Mouse (Mus musculus) frontal cortex, adult 2 months (tissue): ENCODE results near the gene Stk32b. TPM values are rescaled to one million over a fixed set of nuclear protein-coding genes. Genes with fewer than 3 reads are reported as not detected.

Experiments used
- DNase-seq, 2 experiments: peaks; one replicate each; pipeline ENCODE4 v3.0.0; 2022; ENCODE audit warnings: low spot score in 1 of 2; ENCODE audit errors: extremely low spot score in 1 of 2
- polyA plus RNA-seq: library from polyadenylated mRNA; depleted of rRNA; stranded (reverse); fragments of >200 nt; gene quantifications from 2 replicates; pipeline ENCODE4 v1.2.3, GENCODE M21; 2012

Gene Stk32b
- polyA plus RNA-seq, 1 experiment: 1.8 TPM

- DNase-seq: peak in 1 of 2 experiments; percentile 1
Measured at GRCm38 (mm10) chr5:37535726-37536293, 181.2 kb downstream of the Stk32b start.

GRCm38 (mm10) chr5:37535227-37535626, 181.7 kb downstream of the Stk32b start:
- DNase-seq: no peak

DNA sequence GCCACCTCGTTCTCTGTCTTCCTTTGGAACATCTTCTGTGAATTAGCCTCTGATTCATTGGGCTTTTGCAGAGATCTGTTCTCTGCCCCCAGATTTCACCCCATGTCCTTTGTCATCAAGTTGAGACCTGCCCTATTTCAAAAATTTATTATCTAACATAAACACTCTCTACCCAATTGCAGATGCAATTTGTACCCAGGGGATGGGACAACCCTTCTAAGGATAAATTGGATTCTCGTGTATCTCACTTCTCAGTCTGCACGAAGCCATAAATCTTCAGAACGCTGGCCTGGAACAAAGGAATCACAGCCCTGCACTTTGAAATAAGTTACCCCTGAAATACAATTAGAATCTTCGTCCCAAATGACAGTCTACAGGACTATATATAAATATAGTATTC, 191.6 kb downstream of the Stk32b start:
- DNase-seq: no peak

- DNase-seq: no peak
Measured at GRCm38 (mm10) chr5:37520441-37520840, 196.5 kb downstream of the Stk32b start.

GRCm38 (mm10) chr5:37512479-37512878, 204.5 kb downstream of the Stk32b start:
- no peak for DNase-seq

GRCm38 (mm10) chr5:37506880-37507519, 210.0 kb downstream of the Stk32b start:
- no peak for DNase-seq

DNA sequence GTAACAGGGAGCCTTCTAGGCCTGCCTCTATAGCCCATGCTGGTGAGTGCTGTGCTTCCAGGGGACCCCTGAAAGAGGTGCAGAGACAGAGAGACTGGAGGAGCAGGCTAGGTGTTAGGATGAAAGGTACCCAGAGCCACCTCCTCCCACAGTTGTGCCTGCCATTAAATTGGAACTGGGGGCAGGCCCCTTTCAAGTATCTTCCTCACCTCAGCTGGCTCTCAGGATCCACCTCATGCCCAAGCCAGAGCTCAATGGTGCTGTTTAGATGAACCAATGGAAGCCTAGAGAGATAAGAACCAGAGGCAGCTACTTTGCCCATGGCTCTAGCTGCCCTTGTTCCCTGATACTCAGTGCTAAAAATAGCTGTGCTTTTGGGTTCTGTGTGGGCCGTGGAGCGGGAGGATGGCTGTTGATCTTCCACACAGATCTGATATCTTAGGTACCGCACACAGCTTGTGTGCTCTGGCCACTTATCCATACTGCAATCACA, 221.9 kb downstream of the Stk32b start:
- DNase-seq: no peak

DNA sequence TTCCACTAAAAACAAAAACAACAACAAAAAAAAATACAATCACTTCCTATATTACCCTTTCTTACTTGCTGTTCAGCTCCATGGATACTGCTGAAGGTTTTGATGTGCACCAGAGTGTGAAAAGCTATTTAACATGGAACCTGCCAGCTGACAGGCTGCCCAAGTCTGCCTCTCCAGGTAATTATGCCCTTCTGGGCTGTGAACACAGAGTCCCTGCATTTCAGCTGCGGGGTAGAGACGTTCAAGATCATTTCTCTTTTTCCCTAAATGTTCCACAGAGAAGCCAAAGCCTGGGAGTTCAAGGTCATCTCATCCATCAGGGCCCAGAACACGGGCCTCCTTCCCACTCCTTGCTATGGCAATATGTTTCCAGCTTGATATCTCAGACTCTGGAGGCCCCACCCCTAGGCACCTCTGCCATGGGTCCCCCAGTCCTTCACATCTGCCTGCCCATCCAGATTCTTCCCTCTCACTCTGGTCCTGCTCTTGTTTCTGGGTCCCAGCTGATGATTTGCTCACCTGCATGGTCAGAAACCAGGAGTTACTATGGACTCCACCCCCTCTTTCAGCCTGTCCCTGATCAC, 244.9 kb downstream of the Stk32b start:
- no peak for DNase-seq

- no peak for DNase-seq
Measured at GRCm38 (mm10) chr5:37471584-37471983, 245.4 kb downstream of the Stk32b start.

DNA sequence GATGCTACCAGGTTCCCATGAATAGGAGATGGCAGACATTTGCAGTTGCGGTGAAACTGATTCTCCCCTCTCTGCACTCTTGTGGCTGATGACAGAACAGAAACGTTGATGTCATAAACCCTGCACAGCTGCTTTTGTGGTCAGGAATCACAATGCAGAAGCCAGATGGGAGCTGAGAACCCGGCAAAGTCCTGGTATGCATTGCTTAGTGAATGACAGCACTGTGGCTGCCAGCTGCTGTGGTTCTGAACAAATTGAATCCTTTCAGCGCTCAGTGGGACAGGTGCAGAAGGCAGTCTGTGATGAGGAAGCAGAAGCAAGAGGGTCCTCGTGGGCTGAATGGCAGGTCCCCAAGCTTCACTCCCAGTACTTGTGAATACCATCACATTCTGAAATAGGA, 247.9 kb downstream of the Stk32b start:
- DNase-seq: no peak

GRCm38 (mm10) chr5:37467646-37468045, 249.3 kb downstream of the Stk32b start:
- DNase-seq: no peak

DNA sequence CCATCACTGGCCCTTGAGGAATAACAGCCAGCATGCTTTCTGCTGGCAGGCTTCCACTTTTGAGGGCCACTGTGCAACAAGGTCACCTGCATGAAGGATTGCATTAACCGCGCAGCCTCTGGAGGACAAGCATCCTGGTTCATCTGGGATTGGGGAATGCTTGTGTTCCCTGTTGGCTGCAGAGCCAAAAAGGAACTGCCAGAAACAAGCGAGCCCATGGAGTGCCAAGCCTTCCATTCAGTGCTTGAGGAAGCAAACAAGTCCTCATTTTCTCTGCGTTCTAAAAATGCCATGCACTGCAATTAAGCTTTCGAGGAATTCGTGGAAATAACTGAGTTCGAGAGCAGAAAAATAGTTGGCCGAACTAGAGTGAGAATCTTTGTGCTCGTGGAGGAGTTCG, 251.5 kb downstream of the Stk32b start:
- peak in 1 of 2 experiments; percentile 33 for DNase-seq

- no peak for DNase-seq
Measured at GRCm38 (mm10) chr5:37458236-37458635, 258.7 kb downstream of the Stk32b start.

- DNase-seq: no peak
Measured at GRCm38 (mm10) chr5:37457831-37458230, 259.1 kb downstream of the Stk32b start.

DNA sequence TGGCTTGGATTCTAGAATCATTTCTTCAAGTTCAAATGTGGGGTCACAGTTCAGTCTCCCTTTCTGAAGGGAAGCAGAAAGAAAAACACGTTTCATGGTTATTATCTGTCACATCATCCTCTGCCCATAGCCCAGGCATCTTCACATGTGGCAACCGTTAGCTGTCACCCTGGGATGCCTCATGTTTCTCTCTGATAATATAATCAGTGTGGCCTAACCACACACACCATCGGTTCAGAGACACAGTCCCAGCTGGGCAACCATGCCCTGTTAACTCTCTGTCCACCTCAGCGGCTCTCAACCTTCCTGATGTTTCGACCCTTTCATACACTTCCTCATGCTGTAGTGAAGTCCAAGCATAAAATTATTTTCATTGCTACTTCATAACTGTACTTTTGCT, 259.8 kb downstream of the Stk32b start:
- no peak for DNase-seq

DNA sequence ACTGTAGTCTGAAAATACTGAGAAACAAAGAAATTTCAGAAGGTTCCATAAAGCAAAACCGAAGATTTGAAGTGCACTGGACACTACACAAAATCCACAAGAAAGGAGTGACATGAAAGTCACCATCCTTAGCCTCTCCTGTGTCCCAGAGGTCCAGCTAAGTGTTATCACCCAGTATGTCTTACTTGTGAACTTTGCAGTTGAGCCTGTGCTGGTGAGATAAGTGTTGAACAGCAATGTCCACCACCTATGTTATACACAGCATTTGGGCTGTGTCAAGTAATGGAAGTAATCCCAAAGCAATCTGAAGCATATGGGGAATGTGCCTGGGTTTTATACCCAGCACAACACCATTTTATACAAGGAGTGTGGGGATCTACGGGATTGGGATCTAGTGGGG, 260.4 kb downstream of the Stk32b start:
- no peak for DNase-seq

DNA sequence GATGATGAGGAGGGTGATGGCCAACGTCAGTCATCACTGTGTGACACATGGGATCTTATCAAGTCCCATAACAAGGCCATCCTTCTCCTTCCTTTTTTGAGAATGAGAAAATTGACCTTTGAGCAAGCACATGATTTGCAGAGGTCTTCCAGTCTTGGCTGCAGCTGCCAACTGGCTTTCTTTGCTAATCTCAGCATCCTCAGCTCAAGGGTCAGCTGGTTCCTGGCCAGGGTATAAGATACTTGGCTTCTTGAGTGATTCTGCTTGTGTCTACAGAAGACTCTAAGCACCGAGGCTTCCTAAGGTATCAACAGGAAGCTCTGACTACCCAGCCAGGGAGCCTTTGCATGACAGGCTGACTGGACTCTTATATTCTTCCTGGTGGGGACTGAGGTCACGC, 269.4 kb downstream of the Stk32b start:
- no peak for DNase-seq

DNA sequence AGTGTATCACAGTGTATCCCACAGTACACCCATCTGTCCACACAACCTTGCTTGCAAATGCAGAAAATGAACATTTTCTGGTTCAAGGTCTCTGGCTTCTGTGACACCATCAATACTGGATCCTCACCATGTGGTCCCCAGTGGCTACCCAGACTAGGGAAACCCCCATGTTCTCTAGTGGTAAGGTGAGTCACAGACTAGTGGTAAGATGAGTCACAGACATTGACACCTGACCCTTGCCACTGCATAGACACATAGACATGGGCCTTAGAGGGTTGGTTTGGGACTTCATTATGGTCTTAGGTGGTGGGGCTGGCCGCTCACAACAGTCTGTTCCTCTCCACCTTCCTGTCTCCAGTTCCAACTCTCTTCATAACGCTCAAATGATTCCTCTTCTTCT, 274.2 kb downstream of the Stk32b start:
- DNase-seq: no peak

DNA sequence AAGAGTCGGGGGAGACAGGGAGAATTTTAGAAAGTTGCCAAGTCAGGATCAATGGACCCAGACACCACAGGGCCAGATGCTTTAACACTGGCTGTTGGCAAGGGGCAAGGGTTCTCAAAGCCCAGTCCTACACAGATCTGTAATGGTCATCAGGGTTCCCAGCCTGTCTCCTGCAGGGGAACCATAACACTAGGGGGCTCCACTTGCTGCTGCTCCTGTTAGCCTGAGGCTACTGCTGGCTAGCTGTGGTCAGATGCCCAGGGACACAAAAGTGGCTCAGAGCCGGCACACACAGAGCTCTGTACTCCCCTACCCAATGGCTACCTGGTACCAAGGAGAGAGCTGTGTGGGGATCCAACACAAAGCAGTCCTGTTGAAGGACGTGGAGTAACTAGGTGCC, 281.6 kb downstream of the Stk32b start:
- DNase-seq: no peak

DNA sequence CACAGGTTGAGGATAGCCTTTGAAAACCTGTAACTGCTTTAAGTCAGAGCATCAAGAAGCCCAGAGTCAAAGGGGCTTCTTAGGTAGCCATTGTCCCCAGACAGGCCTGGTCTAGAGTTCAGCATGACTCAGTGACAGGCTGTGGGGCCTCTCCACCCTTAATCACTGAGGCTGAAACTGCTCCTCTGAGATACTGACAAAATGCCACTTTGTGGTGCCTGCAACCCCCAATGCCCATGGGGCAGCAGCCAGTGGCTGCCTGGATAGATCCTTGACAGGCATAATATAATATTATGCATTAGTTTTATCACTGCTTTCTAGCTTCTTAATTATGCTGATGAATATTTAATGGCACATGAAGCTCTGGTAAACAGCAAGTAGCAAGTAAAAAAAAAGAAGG, 289.8 kb downstream of the Stk32b start:
- DNase-seq: no peak

GRCm38 (mm10) chr5:37419028-37419427, 297.9 kb downstream of the Stk32b start:
- no peak for DNase-seq
